Mouse (Mus musculus): ENCODE measurements around the gene Ctns. TPM values are rescaled to one million over a fixed set of nuclear protein-coding genes. Genes with fewer than 3 reads are reported as not detected.

Gene Ctns
- total and polyA plus RNA-seq, 2 experiments from 2014 or later: 12.7 to 17.0 TPM

- no peak for TF ChIP-seq CTCF (IDR thresholded peaks at IDR 0.05; ENCODE audit: low read depth)
- 83% methylated on average over 5 of the region's 5 CpGs for WGBS
- no peak overlapping the region for H3K27ac ChIP-seq (ENCODE audit: low read depth, low read length)
- H3K4me2 ChIP-seq (ENCODE audit: low read depth): no peak overlapping the region
- ATAC-seq (no peak), DNase-seq (no peak)
- H3K4me3 ChIP-seq (ENCODE audit: low read depth, low read length): no peak overlapping the region
- H3K27me3 ChIP-seq (ENCODE audit: insufficient read depth, low read length): no peaks in the 10 kb centered on the region; the same call in 1 of the 2 replicates
- no peak overlapping the region for H3K9ac ChIP-seq
- H3K4me1 ChIP-seq (ENCODE audit: insufficient read depth): no peaks in the 10 kb centered on the region
- no peaks in the 10 kb centered on the region for H3K36me3 ChIP-seq (ENCODE audit: insufficient read depth)
- no peaks in the 10 kb centered on the region for H3K9me3 ChIP-seq (ENCODE audit: low read length)
These were observed 36.6 kb downstream of the Ctns start for GRCm38 (mm10) chr11:73162284-73162683.

DNA sequence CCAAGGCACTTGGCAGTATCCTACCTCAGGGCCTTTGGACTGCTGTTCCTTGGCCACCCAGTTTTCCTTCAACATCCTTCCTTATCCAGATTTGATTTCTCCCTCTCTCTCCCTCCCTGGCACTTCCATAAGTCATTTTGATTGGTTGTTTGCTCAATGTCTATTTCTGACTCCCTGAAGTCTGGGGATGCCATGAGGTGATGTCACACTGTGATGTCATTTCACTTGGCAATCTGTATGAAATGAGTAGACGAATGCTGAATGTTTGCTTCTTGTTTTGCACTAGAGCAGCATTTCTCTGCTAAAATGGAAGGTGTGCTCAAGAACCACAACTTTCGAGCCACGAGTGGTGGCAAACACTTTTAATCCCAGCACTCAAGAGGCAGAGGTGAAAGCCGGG, 37.2 kb downstream of the Ctns start:
- Histone ChIP-seq H3K9ac (no peak overlapping the region), H3K4me2 (ENCODE audit: low read depth) (no peak overlapping the region), H3K27me3 (ENCODE audit: insufficient read depth, low read length) (no peaks in the 10 kb centered on the region; the same call in 1 of the 2 replicates), H3K36me3 (ENCODE audit: insufficient read depth) (no peaks in the 10 kb centered on the region), H3K4me1 (ENCODE audit: insufficient read depth) (no peaks in the 10 kb centered on the region), H3K4me3 (ENCODE audit: low read depth, low read length) (no peak overlapping the region), H3K9me3 (ENCODE audit: low read length) (no peaks in the 10 kb centered on the region), H3K27ac (ENCODE audit: low read depth, low read length) (no peak overlapping the region)
- WGBS: 83% methylated on average over 4 of the region's 4 CpGs
- DNase-seq: no peak
- no peak for ATAC-seq
- no peak for TF ChIP-seq CTCF (IDR thresholded peaks at IDR 0.05; ENCODE audit: low read depth)

- Histone ChIP-seq H3K4me2 (ENCODE audit: low read depth) (peak overlapping the region; percentile 73), H3K9me3 (ENCODE audit: low read length) (no peaks in the 10 kb centered on the region), H3K9ac (no peak overlapping the region), H3K4me1 (ENCODE audit: insufficient read depth) (no peaks in the 10 kb centered on the region), H3K4me3 (ENCODE audit: low read depth, low read length) (peak overlapping the region; percentile 37), H3K36me3 (ENCODE audit: insufficient read depth) (no peaks in the 10 kb centered on the region), H3K27ac (ENCODE audit: low read depth, low read length) (no peak overlapping the region), H3K27me3 (ENCODE audit: insufficient read depth, low read length) (no peaks in the 10 kb centered on the region; the same call in 1 of the 2 replicates)
- 27% methylated on average over 6 of the region's 6 CpGs for WGBS
- no peak for TF ChIP-seq CTCF (IDR thresholded peaks at IDR 0.05; ENCODE audit: low read depth)
- ATAC-seq: no peak
- no peak for DNase-seq
These were observed 38.0 kb downstream of the Ctns start for GRCm38 (mm10) chr11:73160811-73161200.

- Histone ChIP-seq H3K27me3 (ENCODE audit: insufficient read depth, low read length) (no peaks in the 10 kb centered on the region; the same call in 1 of the 2 replicates), H3K4me1 (ENCODE audit: insufficient read depth) (no peaks in the 10 kb centered on the region), H3K4me3 (ENCODE audit: low read depth, low read length) (peak within 1 kb of the TSS; percentile 37), H3K27ac (ENCODE audit: low read depth, low read length) (no peak within 1 kb of the TSS), H3K36me3 (ENCODE audit: insufficient read depth) (no peaks in the 10 kb centered on the region), H3K9me3 (ENCODE audit: low read length) (no peaks in the 10 kb centered on the region), H3K4me2 (ENCODE audit: low read depth) (peak within 1 kb of the TSS; percentile 73), H3K9ac (peak within 1 kb of the TSS; percentile 35)
- DNase-seq (no peak), ATAC-seq (peak; percentile 50; the same call in 1 of the 2 replicates)
- TF ChIP-seq CTCF (IDR thresholded peaks at IDR 0.05; ENCODE audit: low read depth): no peak
- WGBS: 4% methylated on average over 49 of the region's 49 CpGs
These were observed 38.7 kb downstream of the Ctns start, which contains the start of gene P2rx5 for GRCm38 (mm10) chr11:73159957-73160810. Gene P2rx5, plus strand, starts transcription at chr11:73160421.

GRCm38 (mm10) chr11:73155071-73155470, 43.8 kb downstream of the Ctns start:
- no peak for TF ChIP-seq CTCF (IDR thresholded peaks at IDR 0.05; ENCODE audit: low read depth)
- ATAC-seq (peak; percentile 25; the same call in 1 of the 2 replicates), DNase-seq (peak; percentile 37)
- Histone ChIP-seq H3K36me3 (ENCODE audit: insufficient read depth) (no peaks in the 10 kb centered on the region), H3K4me3 (ENCODE audit: low read depth, low read length) (no peak overlapping the region), H3K9me3 (ENCODE audit: low read length) (no peaks in the 10 kb centered on the region), H3K27me3 (ENCODE audit: insufficient read depth, low read length) (no peaks in the 10 kb centered on the region; the same call in 1 of the 2 replicates), H3K9ac (no peak overlapping the region), H3K4me1 (ENCODE audit: insufficient read depth) (no peaks in the 10 kb centered on the region), H3K4me2 (ENCODE audit: low read depth) (no peak overlapping the region), H3K27ac (ENCODE audit: low read depth, low read length) (no peak overlapping the region)
- WGBS: 53% methylated on average over 6 of the region's 6 CpGs

DNA sequence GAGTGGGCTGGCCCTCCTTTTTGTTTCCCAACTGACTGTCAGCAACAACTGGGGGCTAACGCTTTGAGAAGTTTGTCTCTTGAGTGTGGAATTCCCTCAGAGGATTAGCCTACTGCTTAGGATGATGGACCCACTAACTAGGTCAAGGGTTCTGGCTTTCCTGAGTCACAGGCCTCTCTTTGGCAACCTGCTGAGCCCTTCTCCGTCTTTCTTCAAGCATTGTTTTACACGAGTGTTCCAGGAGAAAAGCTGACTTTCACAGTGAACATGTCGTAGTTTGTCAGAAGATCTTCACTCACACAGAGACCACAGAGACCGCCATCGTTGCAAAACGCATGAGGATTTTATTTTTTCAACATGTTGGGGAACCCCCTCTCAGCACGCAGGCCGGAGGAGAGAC, 50.6 kb downstream of the Ctns start:
- H3K27ac ChIP-seq (ENCODE audit: low read depth, low read length): no peak overlapping the region
- H3K9ac ChIP-seq: no peak overlapping the region
- 67% methylated on average over 9 of the region's 9 CpGs for WGBS
- DNase-seq (no peak), ATAC-seq (no peak)
- H3K9me3 ChIP-seq (ENCODE audit: low read length): no peaks in the 10 kb centered on the region
- H3K27me3 ChIP-seq (ENCODE audit: insufficient read depth, low read length): no peaks in the 10 kb centered on the region
- H3K36me3 ChIP-seq (ENCODE audit: insufficient read depth): no peaks in the 10 kb centered on the region
- no peak for TF ChIP-seq CTCF (IDR thresholded peaks at IDR 0.05; ENCODE audit: low read depth)
- no peaks in the 10 kb centered on the region for H3K4me1 ChIP-seq (ENCODE audit: insufficient read depth)
- H3K4me3 ChIP-seq (ENCODE audit: low read depth, low read length): no peak overlapping the region
- H3K4me2 ChIP-seq (ENCODE audit: low read depth): no peak overlapping the region

DNA sequence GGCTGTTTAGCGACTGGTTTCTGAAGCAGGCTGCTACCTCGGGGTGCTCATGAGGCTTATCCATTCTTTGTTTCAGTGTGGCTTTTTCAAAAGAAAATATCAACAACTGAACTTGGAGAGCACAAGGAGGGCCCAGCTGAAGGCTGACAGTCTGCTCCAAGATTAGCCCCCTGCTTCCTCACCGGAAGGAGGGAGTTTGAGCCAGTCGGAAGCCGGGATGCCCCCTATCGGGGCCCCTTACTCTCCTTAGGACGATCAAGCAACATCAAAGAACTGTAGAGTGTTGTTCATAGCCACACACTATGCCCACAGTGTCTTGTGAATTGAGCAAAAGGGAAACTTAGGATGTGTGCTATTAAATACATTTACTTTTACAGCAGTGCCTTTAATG, 51.9 kb downstream of the Ctns start:
- no peak overlapping the region for H3K9ac ChIP-seq
- H3K4me2 ChIP-seq (ENCODE audit: low read depth): no peak overlapping the region
- no peak for ATAC-seq
- H3K4me1 ChIP-seq (ENCODE audit: insufficient read depth): no peaks in the 10 kb centered on the region
- H3K27ac ChIP-seq (ENCODE audit: low read depth, low read length): no peak overlapping the region
- H3K9me3 ChIP-seq (ENCODE audit: low read length): no peaks in the 10 kb centered on the region
- no peak for TF ChIP-seq CTCF (IDR thresholded peaks at IDR 0.05; ENCODE audit: low read depth)
- 32% methylated on average over 7 of the region's 7 CpGs for WGBS
- DNase-seq: no peak
- H3K27me3 ChIP-seq (ENCODE audit: insufficient read depth, low read length): no peaks in the 10 kb centered on the region
- no peak overlapping the region for H3K4me3 ChIP-seq (ENCODE audit: low read depth, low read length)
- no peaks in the 10 kb centered on the region for H3K36me3 ChIP-seq (ENCODE audit: insufficient read depth)
